Mouse (Mus musculus) liver, adult 2 months (tissue): ENCODE measurements around the gene Ap2a1. TPM values are rescaled to one million over a fixed set of nuclear protein-coding genes. Genes with fewer than 3 reads are reported as not detected.

ENCODE experiments used
- DNase-seq: peaks from one replicate; pipeline ENCODE4 v3.0.0-alpha.2; 2011; ENCODE audit warnings: low read depth, low spot score; ENCODE audit errors: extremely low read depth
- H3K27ac ChIP-seq: fragments of 200-500 bp; replicated peaks from 2 replicates; pipeline ENCODE4 v1.5.1; 2012; ENCODE audit warnings: low read depth, mild to moderate bottlenecking, control low read depth, inconsistent platforms, low read length; ENCODE audit not compliant: insufficient read depth
- H3K27me3 ChIP-seq: fragments of 200-500 bp; 2 replicates; pipeline ENCODE4 v1.6.1; 2012; ENCODE audit warnings: mild to moderate bottlenecking, moderate library complexity, low read length, inconsistent platforms; ENCODE audit not compliant: control insufficient read depth, insufficient read depth
- H3K36me3 ChIP-seq: fragments of 200-500 bp; 2 replicates; pipeline ENCODE4 v1.6.1; 2012; ENCODE audit warnings: low read length, inconsistent platforms; ENCODE audit not compliant: control insufficient read depth, insufficient read depth
- H3K4me1 ChIP-seq: fragments of 200-500 bp; 2 replicates; pipeline ENCODE4 v1.6.1; 2011; ENCODE audit warnings: low read length; ENCODE audit not compliant: control insufficient read depth, insufficient read depth
- H3K4me3 ChIP-seq: fragments of 200-500 bp; 2 replicates; pipeline ENCODE4 v1.5.1; 2011; ENCODE audit warnings: low read depth, mild to moderate bottlenecking, control low read depth, low read length, moderate library complexity; ENCODE audit not compliant: insufficient read depth
- H3K79me2 ChIP-seq: fragments of 200-500 bp; 2 replicates; pipeline ENCODE4 v1.6.1; 2012; ENCODE audit warnings: inconsistent platforms, mild to moderate bottlenecking, low read length, moderate library complexity; ENCODE audit not compliant: control insufficient read depth, insufficient read depth
- H3K9ac ChIP-seq: fragments of 200-500 bp; 2 replicates; pipeline ENCODE4 v1.6.1; 2012; ENCODE audit warnings: low read depth, mild to moderate bottlenecking, control low read depth, inconsistent platforms, low read length
- CTCF ChIP-seq: fragments of 200-500 bp; IDR thresholded peaks from 2 replicates; pipeline ENCODE4 v1.5.1; 2011; ENCODE audit warnings: low read depth, low read length, control low read depth
- POLR2A ChIP-seq: fragments of 200-500 bp; IDR thresholded peaks from 2 replicates; pipeline ENCODE4 v1.6.1; 2011; ENCODE audit warnings: low read length, control low read depth; ENCODE audit not compliant: insufficient read depth; ENCODE audit errors: extremely low read depth
- WGBS: fragments of 180-500 bp; shearing (Covaris S2); methylation state at CpG from one replicate; pipeline ENCODE4 v1.1.7; 2018; 5-methylcytosine and 5-hydroxymethylcytosine counted together
- polyA plus RNA-seq: library from polyadenylated mRNA; depleted of rRNA; stranded (reverse); fragments of >200 nt; gene quantifications from 2 replicates; pipeline ENCODE4 v1.2.3, GENCODE M21; 2012
- total RNA-seq: library from RNA; depleted of rRNA; stranded (reverse); fragments of >200 nt; gene quantifications from 2 replicates; pipeline ENCODE4 v1.2.3, GENCODE M21; 2014

The Ap2a1 gene
- total and polyA plus RNA-seq, 2 experiments: 14.5 to 38.2 TPM

DNA sequence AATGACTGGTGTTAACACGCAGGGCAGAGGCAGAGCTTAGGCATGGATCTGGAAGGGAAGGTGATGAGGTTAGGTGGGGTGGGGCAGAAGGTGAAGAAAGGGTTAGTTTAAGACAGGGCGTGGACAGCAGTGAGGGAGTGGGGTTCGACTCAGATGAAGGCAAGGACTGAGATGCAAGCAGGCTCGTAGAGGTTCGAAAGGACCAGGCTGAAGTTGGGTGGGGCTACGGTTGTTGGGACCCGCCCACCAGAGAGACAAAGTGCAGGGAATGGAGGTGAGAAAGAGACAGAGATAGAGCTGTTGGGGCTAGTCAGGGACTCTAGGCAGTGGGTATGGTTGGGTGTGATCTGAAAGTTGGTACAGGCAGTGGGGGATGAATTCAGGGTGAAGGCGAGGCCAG is 33.0 kb upstream of the Ap2a1 start:
- no peaks in the 10 kb centered on the region for H3K27me3 ChIP-seq
- no peak overlapping the region for H3K27ac ChIP-seq
- WGBS: 82% methylated on average over 8 of the region's 8 CpGs
- no peaks in the 10 kb centered on the region for H3K79me2 ChIP-seq
- H3K9ac ChIP-seq: no peak overlapping the region
- no peaks in the 10 kb centered on the region for H3K4me1 ChIP-seq
- H3K4me3 ChIP-seq: no peak overlapping the region
- H3K36me3 ChIP-seq: no peaks in the 10 kb centered on the region
- TF ChIP-seq POLR2A: no peak
- DNase-seq: no peak

DNA sequence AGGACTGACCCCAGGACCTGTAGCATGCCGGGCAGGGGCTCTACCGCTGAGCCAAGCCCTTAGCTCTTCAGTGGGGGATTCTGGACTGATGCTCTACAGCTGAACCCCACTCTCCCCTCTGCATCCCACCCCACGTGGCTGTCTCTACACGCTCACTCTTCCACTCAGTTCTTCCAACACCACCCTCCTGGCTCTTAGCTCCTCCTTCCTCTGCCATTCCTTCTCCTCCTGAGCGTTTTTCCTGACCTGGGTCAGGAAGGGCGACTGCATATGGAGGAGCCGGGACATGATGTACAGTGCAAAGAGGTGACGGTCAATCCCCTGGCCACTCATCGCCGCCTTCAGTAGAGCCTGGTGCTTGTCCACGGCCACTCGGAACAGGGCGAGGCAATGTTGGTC is 31.2 kb upstream of the Ap2a1 start:
- H3K36me3 ChIP-seq: no peaks in the 10 kb centered on the region
- H3K4me1 ChIP-seq: no peaks in the 10 kb centered on the region
- H3K4me3 ChIP-seq: no peak overlapping the region
- no peak overlapping the region for H3K9ac ChIP-seq
- no peak overlapping the region for H3K27ac ChIP-seq
- DNase-seq: no peak
- no peaks in the 10 kb centered on the region for H3K27me3 ChIP-seq
- 92% methylated on average over 13 of the region's 13 CpGs for WGBS
- H3K79me2 ChIP-seq: no peaks in the 10 kb centered on the region
- no peak for TF ChIP-seq CTCF
- no peak for TF ChIP-seq POLR2A

DNA sequence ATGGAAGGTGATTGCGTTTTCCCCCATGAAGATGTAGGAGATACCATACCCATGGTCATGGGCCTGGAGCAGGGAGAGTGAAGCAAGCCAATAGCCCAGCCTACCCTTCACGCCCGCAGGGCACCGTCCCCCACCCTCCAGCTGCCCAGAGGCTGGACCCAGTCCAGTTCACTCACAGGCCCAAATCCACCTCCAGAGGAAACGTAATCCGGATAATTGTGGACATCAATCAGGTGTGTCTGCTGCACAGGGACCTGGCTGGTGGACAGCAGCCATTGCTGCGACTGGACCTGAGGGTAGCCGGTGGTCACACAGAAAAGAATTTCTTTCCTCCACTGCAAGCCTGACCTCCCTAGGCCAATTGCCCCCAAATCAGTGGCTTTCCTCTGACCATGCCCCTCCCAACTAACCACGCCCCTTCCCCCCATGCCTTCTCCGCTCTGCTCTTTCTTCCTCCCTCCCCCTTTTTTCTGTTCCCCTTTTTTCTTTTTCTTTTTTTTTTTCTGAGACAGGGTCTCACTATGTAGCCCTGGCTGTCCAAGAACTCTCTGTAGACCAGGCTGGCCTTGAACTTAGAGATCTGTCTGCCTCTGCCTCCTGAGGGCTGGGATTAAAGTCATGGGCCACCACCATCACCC is 30.7 kb upstream of the Ap2a1 start:
- H3K27ac ChIP-seq: no peak overlapping the region
- H3K79me2 ChIP-seq: no peaks in the 10 kb centered on the region
- no peak for DNase-seq
- H3K36me3 ChIP-seq: no peaks in the 10 kb centered on the region
- no peak overlapping the region for H3K4me3 ChIP-seq
- WGBS: 90% methylated on average over 10 of the region's 10 CpGs
- TF ChIP-seq CTCF: no peak
- TF ChIP-seq POLR2A: no peak
- no peak overlapping the region for H3K9ac ChIP-seq
- no peaks in the 10 kb centered on the region for H3K27me3 ChIP-seq
- no peaks in the 10 kb centered on the region for H3K4me1 ChIP-seq

GRCm38 (mm10) chr7:44959281-44959680 is 30.0 kb upstream of the Ap2a1 start:
- Histone ChIP-seq H3K4me1 (no peaks in the 10 kb centered on the region), H3K27ac (no peak overlapping the region), H3K9ac (no peak overlapping the region), H3K36me3 (no peaks in the 10 kb centered on the region), H3K4me3 (no peak overlapping the region), H3K27me3 (no peaks in the 10 kb centered on the region), H3K79me2 (no peaks in the 10 kb centered on the region)
- no peak for TF ChIP-seq POLR2A
- TF ChIP-seq CTCF: no peak
- DNase-seq: no peak
- 78% methylated on average over 8 of the region's 8 CpGs for WGBS

GRCm38 (mm10) chr7:44958208-44958607 is 28.9 kb upstream of the Ap2a1 start:
- 46% methylated on average over 7 of the region's 7 CpGs for WGBS
- H3K27ac ChIP-seq: no peak overlapping the region

GRCm38 (mm10) chr7:44957183-44957835 is 28.0 kb upstream of the Ap2a1 start:
- WGBS: 83% methylated on average over 20 of the region's 20 CpGs
- TF ChIP-seq POLR2A (no peak), CTCF (no peak)
- no peak for DNase-seq

More at GRCm38 (mm10) chr7:44958208-44958607, 28.9 kb upstream of the Ap2a1 start:
- TF ChIP-seq CTCF (peak; percentile 62), POLR2A (no peak)
- Histone ChIP-seq H3K79me2 (no peaks in the 10 kb centered on the region), H3K4me3 (no peak overlapping the region), H3K27me3 (no peaks in the 10 kb centered on the region), H3K4me1 (no peaks in the 10 kb centered on the region), H3K36me3 (no peaks in the 10 kb centered on the region), H3K9ac (no peak overlapping the region)
- DNase-seq: peak; percentile 64

More at GRCm38 (mm10) chr7:44957183-44957835, 28.0 kb upstream of the Ap2a1 start:
- Histone ChIP-seq H3K27me3 (no peaks in the 10 kb centered on the region), H3K27ac (no peak overlapping the region), H3K4me1 (no peaks in the 10 kb centered on the region), H3K36me3 (no peaks in the 10 kb centered on the region), H3K79me2 (no peaks in the 10 kb centered on the region), H3K9ac (no peak overlapping the region), H3K4me3 (no peak overlapping the region)
